Mouse (Mus musculus): Measurements from ENCODE around the gene Hsd17b7. TPM values are rescaled to one million over a fixed set of nuclear protein-coding genes. Genes with fewer than 3 reads are reported as not detected.
"Not testable (repeated sequence)": the region's sequence is repeated elsewhere in the genome, so short reads cannot be mapped to it uniquely, and the experiment has no call there.

Hsd17b7 gene
- 6.1 and 9.3 TPM in 2 replicates for polyA plus RNA-seq (2012; rRNA removed)

GRCm38 (mm10) chr1:169968792-169969515, at the start of gene Hsd17b7:
TSS of gene Hsd17b7 (minus strand) at chr1:169969241.
- peak; percentile 90 for DNase-seq (ENCODE audit: low spot score)

GRCm38 (mm10) chr1:170014784-170015183, 45.7 kb upstream of the Hsd17b7 start:
- no peak for DNase-seq (ENCODE audit: low spot score)

GRCm38 (mm10) chr1:170010716-170011505, 41.9 kb upstream of the Hsd17b7 start:
- DNase-seq (ENCODE audit: low spot score) = no peak

GRCm38 (mm10) chr1:170009296-170009695, 40.3 kb upstream of the Hsd17b7 start:
- no peak for DNase-seq (ENCODE audit: low spot score)

GRCm38 (mm10) chr1:170008432-170009220, 39.6 kb upstream of the Hsd17b7 start:
- no peak for DNase-seq (ENCODE audit: low spot score)

GRCm38 (mm10) chr1:170006516-170006915, 37.5 kb upstream of the Hsd17b7 start:
- DNase-seq (ENCODE audit: low spot score) = no peak

GRCm38 (mm10) chr1:170005297-170005696, 36.3 kb upstream of the Hsd17b7 start:
- DNase-seq (ENCODE audit: low spot score) = no peak

- DNase-seq (ENCODE audit: low spot score) = not testable (repeated sequence)
Observed at GRCm38 (mm10) chr1:169993901-169994300, 24.9 kb upstream of the Hsd17b7 start.

GRCm38 (mm10) chr1:169986166-169986565, 17.1 kb upstream of the Hsd17b7 start:
- DNase-seq (ENCODE audit: low spot score) = no peak

- DNase-seq (ENCODE audit: low spot score) = no peak
Observed at GRCm38 (mm10) chr1:169977621-169978020, 8.6 kb upstream of the Hsd17b7 start.

- no peak for DNase-seq (ENCODE audit: low spot score)
Observed at GRCm38 (mm10) chr1:169971998-169972397, 3.0 kb upstream of the Hsd17b7 start.

GRCm38 (mm10) chr1:169970936-169971335, 1.9 kb upstream of the Hsd17b7 start:
- DNase-seq (ENCODE audit: low spot score) = no peak

GRCm38 (mm10) chr1:169969516-169969886, 460 bp upstream of the Hsd17b7 start:
- no peak for DNase-seq (ENCODE audit: low spot score)

GRCm38 (mm10) chr1:169953106-169953505, 15.9 kb downstream of the Hsd17b7 start:
- DNase-seq (ENCODE audit: low spot score) = no peak

GRCm38 (mm10) chr1:169952636-169953035, 16.4 kb downstream of the Hsd17b7 start:
- no peak for DNase-seq (ENCODE audit: low spot score)

GRCm38 (mm10) chr1:169951561-169951960, 17.5 kb downstream of the Hsd17b7 start:
- no peak for DNase-seq (ENCODE audit: low spot score)

- DNase-seq (ENCODE audit: low spot score) = no peak
Observed at GRCm38 (mm10) chr1:169950651-169951050, 18.4 kb downstream of the Hsd17b7 start.

- DNase-seq (ENCODE audit: low spot score) = no peak
Observed at GRCm38 (mm10) chr1:169949981-169950380, 19.1 kb downstream of the Hsd17b7 start.

- DNase-seq (ENCODE audit: low spot score) = no peak
Observed at GRCm38 (mm10) chr1:169948866-169949265, 20.2 kb downstream of the Hsd17b7 start.

- no peak for DNase-seq (ENCODE audit: low spot score)
Observed at GRCm38 (mm10) chr1:169948280-169948679, 20.8 kb downstream of the Hsd17b7 start.

- no peak for DNase-seq (ENCODE audit: low spot score)
Observed at GRCm38 (mm10) chr1:169947654-169948053, 21.4 kb downstream of the Hsd17b7 start.

GRCm38 (mm10) chr1:169946004-169946403, 23.0 kb downstream of the Hsd17b7 start:
- no peak for DNase-seq (ENCODE audit: low spot score)

All from urinary bladder, adult 2 months (tissue).